Mouse (Mus musculus) layer of hippocampus, postnatal 10 days (tissue): ENCODE data around the gene U2af1l4. TPM values are rescaled to one million over a fixed set of nuclear protein-coding genes. Genes with fewer than 3 reads are reported as not detected.

ENCODE experiments used
- DNase-seq, 2 experiments: peaks; one replicate each; pipeline ENCODE4 v3.0.0; 2021; ENCODE audit warnings: low spot score in 2 of 2
- microRNA-seq, 2 experiments: library from miRNA; unstranded; fragments of <30 nt; microRNA quantifications; one replicate each; pipeline ENCODE4 v1.2.0; 2021
- total RNA-seq, 2 experiments: library from RNA; stranded (reverse); gene quantifications; 2 replicates each; pipeline ENCODE4 v1.2.3; 2021

Gene U2af1l4
- total RNA-seq, 2 experiments from 2014 or later = 49.4 to 52.5 TPM

DNA sequence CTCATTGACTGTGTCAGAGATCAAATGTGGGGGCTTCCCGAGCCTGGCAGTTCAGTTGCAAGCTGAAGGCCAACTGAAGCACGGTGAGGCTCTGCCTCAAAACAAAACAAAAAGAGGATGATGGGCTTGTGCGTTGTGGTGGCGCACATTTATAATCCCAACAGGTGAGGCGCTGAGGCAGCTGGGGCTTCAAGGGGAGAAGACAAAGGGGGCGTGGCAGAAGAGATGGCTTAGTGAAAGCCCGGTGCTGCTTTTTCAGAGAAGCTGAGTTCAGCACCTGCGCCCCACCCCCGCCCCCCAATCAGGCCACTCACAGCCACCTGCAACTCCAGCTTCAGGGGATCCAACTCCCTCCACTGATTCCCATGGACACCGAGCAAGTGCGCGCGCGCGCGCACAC is 45.4 kb downstream of the U2af1l4 start:
- no peak for DNase-seq

DNA sequence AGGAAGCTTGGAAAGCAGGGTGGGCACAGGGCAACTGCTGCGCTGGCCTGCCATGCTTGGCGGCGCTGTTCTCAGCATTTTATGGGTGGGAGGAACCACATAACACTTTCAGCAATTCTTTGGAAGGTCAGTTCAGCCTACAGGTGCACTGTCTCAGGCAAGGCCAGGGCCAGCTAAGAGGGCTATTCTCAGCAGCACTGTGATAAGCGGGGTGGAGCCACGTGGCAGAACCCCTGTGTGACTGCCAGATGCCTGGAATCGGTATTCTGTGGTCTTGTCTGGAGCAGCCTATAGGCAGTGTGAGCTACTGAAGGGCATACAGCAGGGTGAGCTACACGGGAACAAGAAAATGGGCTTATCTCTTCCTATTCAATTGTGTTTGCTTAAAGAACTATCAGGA is 46.9 kb downstream of the U2af1l4 start:
- no peak for DNase-seq

DNA sequence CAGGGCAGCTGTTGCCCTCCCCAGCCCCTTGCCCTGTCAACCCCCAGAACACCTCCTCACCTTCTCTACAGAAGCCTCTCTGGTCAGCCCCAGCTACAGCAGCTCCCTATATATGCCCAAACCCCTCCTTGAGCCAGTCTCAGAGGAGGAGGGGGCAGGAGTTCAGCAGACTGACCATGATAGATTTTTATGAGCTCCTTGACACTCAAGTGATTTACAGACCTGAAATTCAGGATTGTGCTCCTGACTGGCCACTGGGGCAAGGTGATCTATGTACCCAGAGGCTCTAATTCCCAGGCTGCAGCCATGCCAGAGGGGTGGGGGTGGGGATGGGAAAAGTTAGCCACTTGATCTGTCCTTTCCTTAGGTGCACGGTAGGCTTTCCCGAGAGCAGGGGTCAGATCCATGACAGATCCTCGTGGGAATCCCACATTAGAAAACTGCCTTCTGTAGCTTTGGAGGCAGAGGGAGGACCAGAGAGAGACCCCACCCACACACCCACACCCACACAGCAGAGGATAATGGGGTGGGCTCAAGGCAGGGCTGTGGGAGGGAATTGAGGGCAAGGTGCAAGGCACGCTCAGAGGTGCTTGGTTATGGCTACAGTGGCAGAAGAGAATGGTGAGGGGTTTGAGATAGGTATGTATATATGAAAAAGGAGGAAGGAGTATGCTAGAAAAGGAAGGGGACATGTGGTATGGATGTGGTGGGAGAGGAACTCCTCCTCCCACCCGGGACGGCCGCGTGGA is 49.7 kb downstream of the U2af1l4 start, which contains the start of gene Upk1a:
Gene Upk1a, minus strand, starts transcription at position 194 of the 749 bp plus-strand sequence.
- DNase-seq = no peak

DNA sequence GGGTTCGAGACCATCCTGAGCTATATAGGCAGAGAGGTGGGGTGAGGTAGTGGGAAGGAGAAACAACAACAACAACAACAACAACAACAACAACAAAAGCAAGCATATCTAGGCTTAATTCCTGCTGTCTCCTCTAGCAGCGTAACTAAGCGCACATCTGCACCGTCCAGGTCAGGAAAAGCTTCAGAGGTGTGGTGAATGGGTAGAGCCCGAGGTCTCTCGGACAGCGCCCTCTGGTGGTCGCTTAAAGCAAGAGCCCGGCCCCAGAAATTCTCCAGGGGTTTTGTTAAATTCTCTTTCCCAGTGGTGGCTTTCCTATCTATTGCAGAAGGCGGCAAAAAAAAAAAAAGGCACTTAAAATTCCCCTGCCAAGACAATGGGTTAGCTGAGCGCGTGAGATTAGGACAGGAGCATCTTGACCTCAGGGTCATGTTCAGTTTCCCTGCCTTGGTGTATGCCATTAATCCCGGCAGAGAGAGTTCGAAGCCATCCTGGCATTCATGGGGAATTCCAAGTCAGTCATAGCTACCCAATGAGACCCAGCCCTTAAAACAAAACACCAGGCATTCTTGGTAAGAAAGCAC is 50.5 kb downstream of the U2af1l4 start:
- DNase-seq = peak; percentile 55 to 72

DNA sequence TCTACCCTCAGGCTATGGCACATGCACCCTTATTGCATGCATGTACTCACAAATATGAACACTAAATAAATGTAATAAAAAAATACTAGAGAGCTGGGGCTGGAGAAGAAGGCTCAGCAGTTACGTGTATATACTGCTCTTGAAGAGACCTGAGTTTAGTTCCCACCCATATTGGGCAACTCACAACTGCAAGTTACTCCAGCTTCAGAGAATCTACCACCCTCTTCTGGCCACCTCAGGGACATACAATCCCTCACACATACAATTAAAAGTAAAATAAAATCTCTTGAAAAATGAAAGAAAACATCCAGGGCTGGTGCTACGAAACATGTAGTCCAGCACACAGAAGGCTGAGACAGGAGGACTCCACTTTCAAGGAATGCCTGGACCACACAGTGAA is 51.4 kb downstream of the U2af1l4 start:
- DNase-seq = no peak

Small RNA genes lying within 50 kb of the gene (microRNA-seq; reads per million reads assigned to microRNA genes)
- gene Gm38670 (0 to 0.45 reads per million in 2 experiments), gene Mir3569 (0.67 to 0.98 reads per million in 2 experiments)

Other genes starting within 250 kb of the U2af1l4 start
- gene Syne4, start 248.5 kb upstream of the U2af1l4 start, total RNA-seq = 1 to 10 TPM; 3.2 to 6.4 TPM
- under 1 TPM; 0.48 to 0.69 TPM for gene E130208F15Rik, start 241.6 kb upstream of the U2af1l4 start, total RNA-seq
- gene Sdhaf1, start 239.4 kb upstream of the U2af1l4 start, total RNA-seq = 1 to 10 TPM; 7.8 to 9.4 TPM
- gene Lrfn3, start 200.5 kb upstream of the U2af1l4 start, total RNA-seq = 10 to 100 TPM; 42.8 to 43.6 TPM
- 10 to 100 TPM; 21.9 to 24.0 TPM for gene Tyrobp, start 149.5 kb upstream of the U2af1l4 start, total RNA-seq
- 1 to 10 TPM in 1 of 2 experiments, under 1 TPM in 1; 0.91 to 1.8 TPM for gene Hcst, start 143.4 kb upstream of the U2af1l4 start, total RNA-seq
- gene Nfkbid, start 141.6 kb upstream of the U2af1l4 start, total RNA-seq = 1 to 10 TPM; 2.2 to 3.0 TPM
- gene Aplp1, start 117.8 kb upstream of the U2af1l4 start, total RNA-seq = 100 to 1,000 TPM; 831 to 849 TPM
- gene Kirrel2, start 105.6 kb upstream of the U2af1l4 start, total RNA-seq = 1 to 10 TPM; 3.9 to 5.3 TPM
- under 1 TPM; 0.55 to 0.62 TPM for gene Nphs1, start 105.0 kb upstream of the U2af1l4 start, total RNA-seq
- under 1 TPM in 1 of 2 experiments, not detected in 1; 0.69 TPM for gene Prodh2, start 69.7 kb upstream of the U2af1l4 start, total RNA-seq
- gene Arhgap33, start 28.2 kb upstream of the U2af1l4 start, total RNA-seq = 100 to 1,000 TPM; 218 to 232 TPM
- 1 to 10 TPM; 5.3 to 5.6 TPM for gene Hspb6, start 11.1 kb upstream of the U2af1l4 start, total RNA-seq
- gene Proser3, start 11.0 kb upstream of the U2af1l4 start, total RNA-seq = 1 to 10 TPM; 3.4 to 4.4 TPM
- gene Lin37, start 3.5 kb upstream of the U2af1l4 start, total RNA-seq = 10 to 100 TPM; 28.2 to 36.6 TPM
- gene Gm49396, start within 50 bp of the U2af1l4 start, total RNA-seq = 1 to 10 TPM; 4.8 to 5.8 TPM
- gene Psenen, start 326 bp downstream of the U2af1l4 start, total RNA-seq = 10 to 100 TPM; 79.4 to 87.1 TPM
- gene Igflr1, start 2.1 kb downstream of the U2af1l4 start, total RNA-seq = 1 to 10 TPM; 2.4 to 2.8 TPM
- gene Kmt2b, start 25.4 kb downstream of the U2af1l4 start, total RNA-seq = 10 to 100 TPM; 57.8 to 59.8 TPM
- gene Zbtb32, start 35.6 kb downstream of the U2af1l4 start, total RNA-seq = not detected
- under 1 TPM; 0.22 to 0.34 TPM for gene Upk1a, start 49.5 kb downstream of the U2af1l4 start, total RNA-seq
- 100 to 1,000 TPM; 719 to 852 TPM for gene Cox6b1, start 62.9 kb downstream of the U2af1l4 start, total RNA-seq
- gene Etv2, start 72.6 kb downstream of the U2af1l4 start, total RNA-seq = not detected
- gene Rbm42, start 87.0 kb downstream of the U2af1l4 start, total RNA-seq = 10 to 100 TPM; 75.3 to 79.9 TPM
- gene Haus5, start 101.7 kb downstream of the U2af1l4 start, total RNA-seq = 1 to 10 TPM; 7.0 to 7.4 TPM
- gene Pmis2, start 108.3 kb downstream of the U2af1l4 start, total RNA-seq = not detected
- gene 2200002J24Rik, start 135.6 kb downstream of the U2af1l4 start, total RNA-seq = not detected
- gene Atp4a, start 148.9 kb downstream of the U2af1l4 start, total RNA-seq = 1 to 10 TPM; 3.1 to 3.8 TPM
- 100 to 1,000 TPM; 117 to 141 TPM for gene Tmem147, start 166.2 kb downstream of the U2af1l4 start, total RNA-seq
- not detected for gene Gapdhs, start 180.4 kb downstream of the U2af1l4 start, total RNA-seq
- 10 to 100 TPM in 1 of 2 experiments, 1 to 10 TPM in 1; 7.7 to 10.4 TPM for gene Sbsn, start 188.2 kb downstream of the U2af1l4 start, total RNA-seq
- 1 to 10 TPM; 1.2 to 1.5 TPM for gene Dmkn, start 200.5 kb downstream of the U2af1l4 start, total RNA-seq
- not detected for gene Krtdap, start 224.6 kb downstream of the U2af1l4 start, total RNA-seq